Comparison of ENCODE assay signal across 8 mouse cellular contexts in the genomic region with DNA sequence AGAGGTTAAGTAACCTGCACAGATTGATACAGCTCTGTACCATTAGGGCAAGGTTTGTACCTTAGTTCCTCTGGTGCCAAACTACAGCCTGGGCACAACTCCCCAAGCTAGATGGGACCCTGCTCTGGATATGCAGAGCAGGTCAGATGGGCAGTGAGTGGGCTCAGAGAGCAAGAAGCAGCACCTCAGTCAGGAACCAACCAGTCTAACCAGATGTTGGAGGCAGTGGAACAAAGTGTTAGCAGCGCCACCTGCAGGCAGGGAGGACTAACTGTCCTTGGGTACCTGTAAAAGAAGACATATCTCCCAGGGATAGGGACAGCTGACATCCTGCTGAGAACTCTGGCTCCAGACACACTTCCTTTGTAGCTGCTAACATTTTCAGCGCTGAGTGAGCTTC.
A peak's percentile ranks its signal among the peaks of the same experiment; 100 is the strongest.
DNase-seq lines count a peak whose midpoint lies in the region; ATAC-seq and TF ChIP-seq lines count a peak whose summit lies in the region.

No protein-coding gene starts in this region.

- no peak for ATAC-seq in forebrain, embryonic 16.5 days

- H3K79me2 ChIP-seq in heart, adult 2 months (replicated peaks; ENCODE audit: control insufficient read depth, insufficient read depth, low read length) = no peaks in the 10 kb centered on the region

- intact Hi-C loops in heart, adult 2 months (cut with DNase I) = no loop called here
- intact Hi-C loops in heart, postnatal 25 days (cut with DNase I) = loop anchor here (10.0 kb wide), 1 partner anchor 268 kb away; a partner anchor contains a TSS

- peak; percentile 63 for TF ChIP-seq CTCF in heart, adult 2 months (IDR thresholded peaks at IDR 0.05)
- peak; percentile 64; the same call in 1 of the 2 replicates for TF ChIP-seq CTCF in small intestine, adult 2 months (IDR thresholded peaks at IDR 0.05; ENCODE audit: extremely low read depth, insufficient read length, insufficient replicate concordance, low read depth, low read length)

- H3K9ac ChIP-seq in heart, adult 2 months (ENCODE audit: low read depth, low read length) = no peak overlapping the region
- no peak overlapping the region for H3K9ac ChIP-seq in forebrain, embryonic 16.5 days (replicated peaks; ENCODE audit: low read depth, low read length)

- H3K9me3 ChIP-seq in forebrain, embryonic 16.5 days (ENCODE audit: control insufficient read depth, low read length) = no peaks in the 10 kb centered on the region

- 52% methylated on average over 2 of the region's 2 CpGs for WGBS in heart, adult 2 months
- 46% methylated on average over 2 of the region's 2 CpGs for WGBS in small intestine, adult 2 months
- WGBS in forebrain, embryonic 16.5 days = 32% methylated on average over 2 of the region's 2 CpGs

- no peaks in the 10 kb centered on the region for H3K27me3 ChIP-seq in heart, adult 2 months (ENCODE audit: control insufficient read depth, insufficient read depth, low read length)
- peaks cover 2% of the 10 kb centered on the region; the same call in 1 of the 2 replicates for H3K27me3 ChIP-seq in small intestine, adult 2 months (ENCODE audit: control insufficient read depth, insufficient read depth, low read length)
- H3K27me3 ChIP-seq in forebrain, embryonic 16.5 days (replicated peaks; ENCODE audit: control insufficient read depth, insufficient read depth, low read length) = 0 out of 2 replicates have a peak, but pooled peaks cover 4% of the 10 kb centered on the region

- DNase-seq in heart, adult 2 months = no peak
- DNase-seq in heart, adult 8-10 months (ENCODE audit: low spot score) = no peak
- peak; percentile 62 to 80 for DNase-seq in CD8-positive naive resting alpha-beta T cell, adult 2 months (ENCODE audit: low read depth in 2 of 2, low spot score in 2 of 2)
- DNase-seq in embryo, embryonic 11 days = peak; percentile 45
- no peak for DNase-seq in gastrocnemius, postnatal 10 days
- DNase-seq in heart, postnatal 25 days (ENCODE audit: low spot score) = no peak

- H3K27ac ChIP-seq in heart, adult 2 months = no peak overlapping the region
- H3K27ac ChIP-seq in small intestine, adult 2 months (ENCODE audit: insufficient read depth, low read depth, low read length) = no peak overlapping the region
- no peak overlapping the region for H3K27ac ChIP-seq in forebrain, embryonic 16.5 days (ENCODE audit: low read length)

- no peak overlapping the region for H3K4me2 ChIP-seq in forebrain, embryonic 16.5 days (ENCODE audit: low read length)

- no peaks in the 10 kb centered on the region for H3K4me1 ChIP-seq in heart, adult 2 months (ENCODE audit: control insufficient read depth, insufficient read depth, low read length)
- H3K4me1 ChIP-seq in small intestine, adult 2 months (ENCODE audit: control insufficient read depth, insufficient read depth, insufficient read length, low read length) = 0 out of 2 replicates have a peak, but pooled peaks cover 10% of the 10 kb centered on the region
- H3K4me1 ChIP-seq in forebrain, embryonic 16.5 days (replicated peaks; ENCODE audit: control insufficient read depth, insufficient read depth, low read length) = peaks cover 11% of the 10 kb centered on the region

- no peak for TF ChIP-seq POLR2A in heart, adult 2 months (IDR thresholded peaks at IDR 0.05; ENCODE audit: insufficient read depth, low read depth, low read length)
- TF ChIP-seq POLR2A in small intestine, adult 2 months (IDR thresholded peaks at IDR 0.05; ENCODE audit: low read depth, low read length) = 0 out of 2 replicates have a peak, but pooled peaks have one; percentile 23

- H3K36me3 ChIP-seq in heart, adult 2 months (ENCODE audit: control insufficient read depth, insufficient read depth, low read length) = no peaks in the 10 kb centered on the region
- H3K36me3 ChIP-seq in small intestine, adult 2 months (ENCODE audit: control insufficient read depth, insufficient read depth, low read length) = no peaks in the 10 kb centered on the region
- H3K36me3 ChIP-seq in forebrain, embryonic 16.5 days (ENCODE audit: control insufficient read depth, insufficient read depth) = no peaks in the 10 kb centered on the region

- TF ChIP-seq EP300 in heart, adult 2 months (IDR thresholded peaks at IDR 0.05; ENCODE audit: insufficient read depth, low read depth, low read length) = no peak

- H3K4me3 ChIP-seq in heart, adult 2 months = no peak overlapping the region
- H3K4me3 ChIP-seq in small intestine, adult 2 months (ENCODE audit: low read depth, low read length) = no peak overlapping the region
- no peak overlapping the region for H3K4me3 ChIP-seq in forebrain, embryonic 16.5 days (replicated peaks; ENCODE audit: low read length)

Comparison
In these comparisons a context has a peak if more than half of its experiments do, and no peak if none do; other contexts are left out.
1. DNase-seq: peak in CD8-positive naive resting alpha-beta T cell, adult 2 months (2 of 2) and embryo, embryonic 11 days (single experiment); none in heart, adult 2 months (0 of 2), heart, adult 8-10 months (single experiment), gastrocnemius, postnatal 10 days (single experiment) and heart, postnatal 25 days (single experiment).